Mouse (Mus musculus): ENCODE results near the gene Rpl21. TPM values are rescaled to one million over a fixed set of nuclear protein-coding genes. Genes with fewer than 3 reads are reported as not detected.
"Not testable (repeated sequence)": the region's sequence is repeated elsewhere in the genome, so short reads cannot be mapped to it uniquely, and the experiment has no call there.

The Rpl21 gene
- polyA plus RNA-seq, 1 experiment from 2014 or later, result 375 TPM

- peaks cover 18% of the 10 kb centered on the region for H3K4me1 ChIP-seq (replicated peaks)
- H3K27ac ChIP-seq (ENCODE audit: poor library complexity, severe bottlenecking), result peak overlapping the region; percentile 82
- no peaks in the 10 kb centered on the region for H3K36me3 ChIP-seq
- peak overlapping the region; percentile 62; the same call in 1 of the 2 replicates for H3K9ac ChIP-seq
- H3K4me2 ChIP-seq, result peak overlapping the region; percentile 81
- peak; percentile 34; the same call in 1 of the 2 replicates for ATAC-seq (ENCODE audit: insufficient number of reproducible peaks, low FRiP score)
- peaks cover 13% of the 10 kb centered on the region; the same call in 1 of the 2 replicates for H3K9me3 ChIP-seq (replicated peaks)
- no peaks in the 10 kb centered on the region for H3K27me3 ChIP-seq (replicated peaks)
- H3K4me3 ChIP-seq, result peak overlapping the region; percentile 46
- 3% methylated on average over 4 of the region's 4 CpGs for WGBS
These were observed 35.2 kb downstream of the Rpl21 start for GRCm38 (mm10) chr5:146867946-146868314.

GRCm38 (mm10) chr5:146872981-146873631 lies 40.4 kb downstream of the Rpl21 start:
- H3K27me3 ChIP-seq (replicated peaks), result no peaks in the 10 kb centered on the region
- peaks cover 17% of the 10 kb centered on the region for H3K9me3 ChIP-seq (replicated peaks)
- ATAC-seq (ENCODE audit: insufficient number of reproducible peaks, low FRiP score), result no peak
- H3K36me3 ChIP-seq, result no peaks in the 10 kb centered on the region
- peaks cover 3% of the 10 kb centered on the region; the same call in 1 of the 2 replicates for H3K4me1 ChIP-seq (replicated peaks)
- WGBS, result 70% methylated on average over 5 of the region's 5 CpGs
- no peak overlapping the region for H3K9ac ChIP-seq
- H3K4me3 ChIP-seq, result no peak overlapping the region
- H3K27ac ChIP-seq (ENCODE audit: poor library complexity, severe bottlenecking), result no peak overlapping the region
- no peak overlapping the region for H3K4me2 ChIP-seq

- Histone ChIP-seq H3K9ac (no peak overlapping the region), H3K4me1 (replicated peaks) (no peaks in the 10 kb centered on the region), H3K27ac (ENCODE audit: poor library complexity, severe bottlenecking) (no peak overlapping the region), H3K4me2 (no peak overlapping the region), H3K27me3 (replicated peaks) (no peaks in the 10 kb centered on the region), H3K4me3 (no peak overlapping the region), H3K36me3 (no peaks in the 10 kb centered on the region), H3K9me3 (replicated peaks) (peaks cover 13% of the 10 kb centered on the region)
- ATAC-seq (ENCODE audit: insufficient number of reproducible peaks, low FRiP score), result no peak
- WGBS, result 75% methylated on average over 2 of the region's 2 CpGs
These were observed 43.3 kb downstream of the Rpl21 start for GRCm38 (mm10) chr5:146876024-146876423.

GRCm38 (mm10) chr5:146877882-146878281 lies 45.2 kb downstream of the Rpl21 start:
- WGBS, result 76% methylated on average over 5 of the region's 6 CpGs
- not testable (repeated sequence) for H3K36me3 ChIP-seq; ATAC-seq (ENCODE audit: insufficient number of reproducible peaks, low FRiP score); H3K27me3 ChIP-seq (replicated peaks); H3K9ac ChIP-seq; H3K27ac ChIP-seq (ENCODE audit: poor library complexity, severe bottlenecking); H3K9me3 ChIP-seq (replicated peaks); H3K4me2 ChIP-seq; H3K4me1 ChIP-seq (replicated peaks); H3K4me3 ChIP-seq

GRCm38 (mm10) chr5:146882261-146882660 lies 49.6 kb downstream of the Rpl21 start:
- Histone ChIP-seq H3K4me2 (no peak overlapping the region), H3K36me3 (no peaks in the 10 kb centered on the region), H3K9me3 (replicated peaks) (no peaks in the 10 kb centered on the region; the same call in 1 of the 2 replicates), H3K27ac (ENCODE audit: poor library complexity, severe bottlenecking) (no peak overlapping the region), H3K27me3 (replicated peaks) (no peaks in the 10 kb centered on the region), H3K4me1 (replicated peaks) (no peaks in the 10 kb centered on the region), H3K9ac (no peak overlapping the region), H3K4me3 (no peak overlapping the region)
- no peak for ATAC-seq (ENCODE audit: insufficient number of reproducible peaks, low FRiP score)
- WGBS, result 79% methylated on average over 6 of the region's 6 CpGs

- H3K9me3 ChIP-seq (replicated peaks), result no peaks in the 10 kb centered on the region; the same call in 1 of the 2 replicates
- no peaks in the 10 kb centered on the region for H3K4me1 ChIP-seq (replicated peaks)
- H3K9ac ChIP-seq, result no peak overlapping the region
- 71% methylated on average over 7 of the region's 7 CpGs for WGBS
- no peaks in the 10 kb centered on the region for H3K36me3 ChIP-seq
- H3K27me3 ChIP-seq (replicated peaks), result no peaks in the 10 kb centered on the region
- no peak overlapping the region for H3K27ac ChIP-seq (ENCODE audit: poor library complexity, severe bottlenecking)
- no peak for ATAC-seq (ENCODE audit: insufficient number of reproducible peaks, low FRiP score)
- no peak overlapping the region for H3K4me3 ChIP-seq
- no peak overlapping the region for H3K4me2 ChIP-seq
These were observed 50.4 kb downstream of the Rpl21 start for GRCm38 (mm10) chr5:146883053-146883452.

GRCm38 (mm10) chr5:146883486-146884272 lies 51.0 kb downstream of the Rpl21 start:
- ATAC-seq (ENCODE audit: insufficient number of reproducible peaks, low FRiP score), result no peak
- WGBS, result 81% methylated on average over 15 of the region's 15 CpGs
- Histone ChIP-seq H3K27ac (ENCODE audit: poor library complexity, severe bottlenecking) (no peak overlapping the region), H3K36me3 (no peaks in the 10 kb centered on the region), H3K9ac (no peak overlapping the region), H3K27me3 (replicated peaks) (no peaks in the 10 kb centered on the region), H3K4me2 (no peak overlapping the region), H3K4me3 (no peak overlapping the region), H3K4me1 (replicated peaks) (no peaks in the 10 kb centered on the region), H3K9me3 (replicated peaks) (no peaks in the 10 kb centered on the region; the same call in 1 of the 2 replicates)

Other genes starting within 250 kb of the Rpl21 start
- not detected in 2 replicates for gene Gpr12, start 247.7 kb upstream of the Rpl21 start, polyA plus RNA-seq (2016; fragmentation: Nextera tagmentation; extraction: Ambion mirVana)
- 17.5 and 18.0 TPM in 2 replicates for gene Usp12, start 37.9 kb upstream of the Rpl21 start, polyA plus RNA-seq (2016; fragmentation: Nextera tagmentation; extraction: Ambion mirVana)
- 9.0 and 10.3 TPM in 2 replicates for gene Rasl11a, start 12.2 kb downstream of the Rpl21 start, polyA plus RNA-seq (2016; fragmentation: Nextera tagmentation; extraction: Ambion mirVana)
- 82.3 and 85.5 TPM in 2 replicates for gene Gtf3a, start 115.8 kb downstream of the Rpl21 start, polyA plus RNA-seq (2016; fragmentation: Nextera tagmentation; extraction: Ambion mirVana)
- gene Mtif3, start 130.9 kb downstream of the Rpl21 start, polyA plus RNA-seq (2016; fragmentation: Nextera tagmentation; extraction: Ambion mirVana), result 17.1 and 23.3 TPM in 2 replicates
- 14.0 and 14.3 TPM in 2 replicates for gene Lnx2, start 243.7 kb downstream of the Rpl21 start, polyA plus RNA-seq (2016; fragmentation: Nextera tagmentation; extraction: Ambion mirVana)
- 91.3 and 94.0 TPM in 2 replicates for gene Polr1d, start 244.2 kb downstream of the Rpl21 start, polyA plus RNA-seq (2016; fragmentation: Nextera tagmentation; extraction: Ambion mirVana)